Mouse (Mus musculus) megakaryocyte, embryonic 14.5 days (primary cell): ENCODE data around the gene Atp6v0a4. TPM values are rescaled to one million over a fixed set of nuclear protein-coding genes. Genes with fewer than 3 reads are reported as not detected.

Experiments
- H3K27me3 ChIP-seq: replicated peaks from 2 replicates; pipeline ENCODE3; 2012; ENCODE audit warnings: inconsistent platforms
- H3K36me3 ChIP-seq: replicated peaks from 2 replicates; pipeline ENCODE3; 2012; ENCODE audit warnings: low read length, inconsistent platforms, mixed read lengths
- H3K4me1 ChIP-seq: 2 replicates; pipeline ENCODE4 v1.6.1; 2012; ENCODE audit warnings: inconsistent platforms
- H3K4me3 ChIP-seq: replicated peaks from 2 replicates; pipeline ENCODE3; 2012; ENCODE audit warnings: moderate library complexity, mild to moderate bottlenecking, inconsistent platforms
- H3K9me3 ChIP-seq: 2 replicates; pipeline ENCODE4 v1.6.1; 2012; ENCODE audit warnings: inconsistent platforms
- FLI1 ChIP-seq: IDR thresholded peaks from 2 replicates; pipeline ENCODE4 v1.6.1; 2012; ENCODE audit warnings: low read length, inconsistent platforms, mixed read lengths
- GATA1 ChIP-seq: IDR thresholded peaks from 3 replicates; pipeline ENCODE4 v1.6.1; 2012; ENCODE audit warnings: mixed read lengths, low read length, inconsistent platforms, borderline replicate concordance
- polyA plus RNA-seq: library from polyadenylated mRNA; stranded (reverse); fragments of >175 nt; gene quantifications from 2 replicates; pipeline ENCODE4 v1.2.3, GENCODE M21; 2012; ENCODE audit warnings: low replicate concordance; ENCODE audit not compliant: insufficient read depth

Atp6v0a4 gene
- polyA plus RNA-seq, 1 experiment, result not detected

DNA sequence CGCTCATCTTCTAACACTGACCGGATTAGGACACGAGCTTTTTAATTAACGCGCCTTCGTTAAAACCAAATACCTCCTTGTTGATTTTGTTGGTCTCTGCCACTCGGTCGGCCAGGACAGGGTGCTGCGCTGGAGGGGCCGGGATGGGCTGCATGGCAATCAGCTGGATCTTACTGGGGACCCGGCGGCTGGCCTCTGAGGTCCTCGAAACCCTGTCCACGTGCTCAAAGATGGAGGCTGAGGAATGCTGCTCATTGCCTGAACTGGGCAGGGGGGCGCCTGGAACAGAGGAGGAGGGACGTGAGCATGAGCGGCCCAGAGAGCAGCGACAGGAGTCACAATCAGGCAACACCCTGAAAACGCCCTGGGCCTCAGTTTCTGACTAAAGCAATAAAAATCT lies 25.1 kb upstream of the Atp6v0a4 start:
- no peak overlapping the region for H3K4me3 ChIP-seq
- H3K36me3 ChIP-seq, result no peaks in the 10 kb centered on the region
- H3K9me3 ChIP-seq, result no peaks in the 10 kb centered on the region
- TF ChIP-seq GATA1 (no peak), FLI1 (no peak)
- 0 out of 2 replicates have a peak, but pooled peaks cover 5% of the 10 kb centered on the region for H3K4me1 ChIP-seq
- peaks cover 5% of the 10 kb centered on the region for H3K27me3 ChIP-seq

GRCm38 (mm10) chr6:38148626-38149025 lies 24.2 kb upstream of the Atp6v0a4 start:
- no peaks in the 10 kb centered on the region for H3K36me3 ChIP-seq
- no peaks in the 10 kb centered on the region for H3K9me3 ChIP-seq
- 0 out of 2 replicates have a peak, but pooled peaks cover 5% of the 10 kb centered on the region for H3K4me1 ChIP-seq
- TF ChIP-seq GATA1 (no peak), FLI1 (no peak)
- no peak overlapping the region for H3K4me3 ChIP-seq
- H3K27me3 ChIP-seq, result peaks cover 5% of the 10 kb centered on the region

- Histone ChIP-seq H3K27me3 (peaks cover 8% of the 10 kb centered on the region), H3K9me3 (no peaks in the 10 kb centered on the region), H3K4me3 (no peak overlapping the region), H3K4me1 (0 out of 2 replicates have a peak, but pooled peaks cover 5% of the 10 kb centered on the region), H3K36me3 (no peaks in the 10 kb centered on the region)
- TF ChIP-seq GATA1, result no peak
- TF ChIP-seq FLI1, result no peak
Measured at GRCm38 (mm10) chr6:38147301-38147700, 22.9 kb upstream of the Atp6v0a4 start.

DNA sequence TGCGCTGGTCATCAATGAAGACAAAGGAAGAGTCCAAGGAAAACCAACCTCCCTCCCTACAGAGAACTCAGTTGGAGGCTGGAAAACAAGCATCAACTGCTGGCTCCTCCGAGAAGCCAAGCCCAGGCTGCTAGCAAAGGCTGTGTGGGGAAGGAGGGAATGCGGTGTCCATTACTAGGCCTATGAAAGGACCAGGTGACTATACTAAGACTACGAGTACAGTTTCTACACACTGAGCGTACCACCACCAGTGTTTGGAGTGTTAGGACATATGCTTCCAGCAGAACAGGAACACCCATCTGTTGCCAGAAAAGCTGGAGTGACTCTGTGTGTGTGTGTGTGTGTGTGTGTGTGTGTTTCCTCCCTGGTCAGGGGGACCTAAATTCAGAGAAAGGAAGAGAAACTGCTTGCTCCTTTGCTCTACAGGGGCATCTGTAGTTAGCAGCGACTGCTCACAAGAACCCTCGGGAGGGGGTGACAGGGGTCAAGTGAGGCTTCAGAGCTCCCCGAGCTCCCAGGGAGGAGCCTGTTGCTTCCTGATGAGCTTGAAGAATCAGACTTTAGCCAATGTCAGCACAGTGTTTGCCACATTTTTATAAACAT lies 21.2 kb upstream of the Atp6v0a4 start:
- H3K27me3 ChIP-seq, result peaks cover 6% of the 10 kb centered on the region
- no peaks in the 10 kb centered on the region for H3K9me3 ChIP-seq
- no peaks in the 10 kb centered on the region for H3K36me3 ChIP-seq
- H3K4me1 ChIP-seq, result 0 out of 2 replicates have a peak, but pooled peaks cover 2% of the 10 kb centered on the region
- no peak overlapping the region for H3K4me3 ChIP-seq
- TF ChIP-seq FLI1, result no peak
- TF ChIP-seq GATA1, result no peak

GRCm38 (mm10) chr6:38144161-38144998 lies 20.0 kb upstream of the Atp6v0a4 start:
- no peaks in the 10 kb centered on the region for H3K9me3 ChIP-seq
- H3K36me3 ChIP-seq, result no peaks in the 10 kb centered on the region
- H3K4me1 ChIP-seq, result no peaks in the 10 kb centered on the region
- peaks cover 6% of the 10 kb centered on the region for H3K27me3 ChIP-seq
- TF ChIP-seq FLI1 (no peak), GATA1 (no peak)
- H3K4me3 ChIP-seq, result no peak overlapping the region

GRCm38 (mm10) chr6:38140402-38140801 lies 16.0 kb upstream of the Atp6v0a4 start:
- TF ChIP-seq FLI1, result no peak
- no peak for TF ChIP-seq GATA1
- Histone ChIP-seq H3K4me3 (no peak overlapping the region), H3K4me1 (no peaks in the 10 kb centered on the region), H3K9me3 (no peaks in the 10 kb centered on the region), H3K36me3 (no peaks in the 10 kb centered on the region), H3K27me3 (peaks cover 4% of the 10 kb centered on the region)

- no peaks in the 10 kb centered on the region for H3K36me3 ChIP-seq
- TF ChIP-seq GATA1 (no peak), FLI1 (no peak)
- no peak overlapping the region for H3K4me3 ChIP-seq
- no peaks in the 10 kb centered on the region for H3K9me3 ChIP-seq
- H3K27me3 ChIP-seq, result peaks cover 4% of the 10 kb centered on the region
- H3K4me1 ChIP-seq, result no peaks in the 10 kb centered on the region
Measured at GRCm38 (mm10) chr6:38139086-38139485, 14.7 kb upstream of the Atp6v0a4 start.

GRCm38 (mm10) chr6:38134806-38135559 lies 10.6 kb upstream of the Atp6v0a4 start:
- Histone ChIP-seq H3K9me3 (peaks cover 9% of the 10 kb centered on the region), H3K4me1 (no peaks in the 10 kb centered on the region), H3K4me3 (no peak overlapping the region), H3K36me3 (no peaks in the 10 kb centered on the region), H3K27me3 (no peaks in the 10 kb centered on the region)
- TF ChIP-seq FLI1 (no peak), GATA1 (no peak)

GRCm38 (mm10) chr6:38131801-38132231 lies 7.4 kb upstream of the Atp6v0a4 start:
- no peaks in the 10 kb centered on the region for H3K4me1 ChIP-seq
- TF ChIP-seq FLI1 (no peak), GATA1 (no peak)
- H3K4me3 ChIP-seq, result no peak overlapping the region
- peaks cover 18% of the 10 kb centered on the region for H3K9me3 ChIP-seq
- peaks cover 3% of the 10 kb centered on the region for H3K27me3 ChIP-seq
- no peaks in the 10 kb centered on the region for H3K36me3 ChIP-seq
